Comparison of ENCODE assay signal across 8 mouse cellular contexts in genomic region chr7:28766910-28767309, GRCm38 (mm10). TPM values are rescaled to one million over a fixed set of nuclear protein-coding genes. Genes with fewer than 3 reads are reported as not detected.
DNase-seq lines count a peak whose midpoint lies in the region; ATAC-seq and TF ChIP-seq lines count a peak whose summit lies in the region.

No protein-coding gene starts in this region.

- H3K9me3 ChIP-seq in hindbrain, embryonic 14.5 days (ENCODE audit: control insufficient read depth, low read length), result no peaks in the 10 kb centered on the region
- no peaks in the 10 kb centered on the region for H3K9me3 ChIP-seq in midbrain, embryonic 16.5 days (replicated peaks; ENCODE audit: control insufficient read depth, low read length, poor library complexity, severe bottlenecking)

- peak overlapping the region; percentile 74 for H3K4me2 ChIP-seq in hindbrain, embryonic 14.5 days (replicated peaks)
- peak overlapping the region; percentile 61 for H3K4me2 ChIP-seq in midbrain, embryonic 16.5 days (ENCODE audit: low read length)

- H3K27ac ChIP-seq in layer of hippocampus, adult 2 months, result peak overlapping the region; percentile 93
- H3K27ac ChIP-seq in hindbrain, embryonic 14.5 days, result no peak overlapping the region
- H3K27ac ChIP-seq in midbrain, embryonic 16.5 days (ENCODE audit: low read length), result no peak overlapping the region

- peak overlapping the region; percentile 75 for H3K9ac ChIP-seq in hindbrain, embryonic 14.5 days
- H3K9ac ChIP-seq in midbrain, embryonic 16.5 days (ENCODE audit: low read depth, low read length), result peak overlapping the region; percentile 73

- H3K4me3 ChIP-seq in layer of hippocampus, adult 2 months, result peak overlapping the region; percentile 91
- H3K4me3 ChIP-seq in hindbrain, embryonic 14.5 days (replicated peaks; ENCODE audit: low read length), result peak overlapping the region; percentile 64
- H3K4me3 ChIP-seq in midbrain, embryonic 16.5 days (ENCODE audit: low read depth, low read length), result peak overlapping the region; percentile 69

- DNase-seq in layer of hippocampus, adult 2 months (ENCODE audit: low spot score in 2 of 2), result no peak
- no peak for DNase-seq in layer of hippocampus, adult 9-11 months
- peak; percentile 20 for DNase-seq in brain, adult 2 months (ENCODE audit: low read depth, low spot score)
- peak; percentile 52 for DNase-seq in hindbrain, embryonic 14.5 days (ENCODE audit: low spot score)
- no peak for DNase-seq in layer of hippocampus, postnatal 10 days (ENCODE audit: low spot score in 2 of 2)
- no peak for DNase-seq in cerebellum, adult 9-10 months
- no peak for DNase-seq in cerebellum, postnatal 4 days (ENCODE audit: low spot score in 2 of 2)

- no peaks in the 10 kb centered on the region for H3K27me3 ChIP-seq in hindbrain, embryonic 14.5 days (ENCODE audit: control insufficient read depth, insufficient read depth, low read length)
- no peaks in the 10 kb centered on the region for H3K27me3 ChIP-seq in midbrain, embryonic 16.5 days (ENCODE audit: control insufficient read depth, insufficient read depth, low read depth, low read length)

- peaks cover 14% of the 10 kb centered on the region for H3K36me3 ChIP-seq in hindbrain, embryonic 14.5 days (replicated peaks; ENCODE audit: control insufficient read depth, insufficient read depth)
- 0 out of 2 replicates have a peak, but pooled peaks cover under 1% of the 10 kb centered on the region for H3K36me3 ChIP-seq in midbrain, embryonic 16.5 days (ENCODE audit: control insufficient read depth, insufficient read depth, low read length)

- ATAC-seq in hindbrain, embryonic 14.5 days (ENCODE audit: low FRiP score), result peak; percentile 7
- ATAC-seq in midbrain, embryonic 16.5 days, result peak; percentile 33

- H3K4me1 ChIP-seq in hindbrain, embryonic 14.5 days (replicated peaks; ENCODE audit: control insufficient read depth, insufficient read depth, low read length), result peaks cover 26% of the 10 kb centered on the region
- peaks cover 25% of the 10 kb centered on the region for H3K4me1 ChIP-seq in midbrain, embryonic 16.5 days (ENCODE audit: control insufficient read depth, insufficient read depth, low read length)

- no peak for TF ChIP-seq CTCF in layer of hippocampus, adult 2 months (conservative IDR thresholded peaks at IDR 0.05)

- 8% methylated on average over 14 of the region's 14 CpGs for WGBS in hindbrain, embryonic 14.5 days
- WGBS in midbrain, embryonic 16.5 days, result 2% methylated on average over 14 of the region's 14 CpGs

RNA-seq across cellular contexts. Expression of gene Sirt2, which starts 0.4 kb away (rescaled TPM):
- 100 to 1,000 TPM; 128 to 139 TPM for total RNA-seq in layer of hippocampus, adult 2 months (2021)
- polyA plus RNA-seq in hindbrain, embryonic 14.5 days (2014; fragmentation: Nextera tagmentation; extraction: Ambion mirVana), result 106 and 113 TPM in 2 replicates
- 117 and 121 TPM in 2 replicates for polyA plus RNA-seq in midbrain, embryonic 16.5 days (2015; fragmentation: Nextera tagmentation; extraction: Ambion mirVana)
- 100 to 1,000 TPM; 150 to 167 TPM for total RNA-seq in layer of hippocampus, postnatal 10 days (2021)

RNA-seq across cellular contexts. Expression of gene Nfkbib, which starts 0.4 kb away (rescaled TPM):
- total RNA-seq in layer of hippocampus, adult 2 months (2021), result 10 to 100 TPM; 25.6 to 27.2 TPM
- polyA plus RNA-seq in hindbrain, embryonic 14.5 days (2014; fragmentation: Nextera tagmentation; extraction: Ambion mirVana), result 62.9 and 68.8 TPM in 2 replicates
- polyA plus RNA-seq in midbrain, embryonic 16.5 days (2015; fragmentation: Nextera tagmentation; extraction: Ambion mirVana), result 52.0 and 64.7 TPM in 2 replicates
- total RNA-seq in layer of hippocampus, postnatal 10 days (2021), result 10 to 100 TPM; 32.2 to 35.8 TPM

RNA-seq across cellular contexts. Expression of gene Ccer2, which starts 10.9 kb away (rescaled TPM):
- under 1 TPM; 0.34 to 0.36 TPM for total RNA-seq in layer of hippocampus, adult 2 months (2021)
- polyA plus RNA-seq in hindbrain, embryonic 14.5 days (2014; fragmentation: Nextera tagmentation; extraction: Ambion mirVana), result 0.33 and 0.65 TPM in 2 replicates
- 0.61 and 0.95 TPM in 2 replicates for polyA plus RNA-seq in midbrain, embryonic 16.5 days (2015; fragmentation: Nextera tagmentation; extraction: Ambion mirVana)
- under 1 TPM; 0.46 to 0.54 TPM for total RNA-seq in layer of hippocampus, postnatal 10 days (2021)

RNA-seq across cellular contexts. Expression of gene Rinl, which starts 21.9 kb away (rescaled TPM):
- total RNA-seq in layer of hippocampus, adult 2 months (2021), result 1 to 10 TPM; 2.6 to 4.5 TPM
- polyA plus RNA-seq in hindbrain, embryonic 14.5 days (2014; fragmentation: Nextera tagmentation; extraction: Ambion mirVana), result 1.4 and 2.7 TPM in 2 replicates
- 2.2 and 2.9 TPM in 2 replicates for polyA plus RNA-seq in midbrain, embryonic 16.5 days (2015; fragmentation: Nextera tagmentation; extraction: Ambion mirVana)
- total RNA-seq in layer of hippocampus, postnatal 10 days (2021), result 1 to 10 TPM; 1.5 to 2.0 TPM

RNA-seq across cellular contexts. Expression of gene Sars2, which starts 25.1 kb away (rescaled TPM):
- total RNA-seq in layer of hippocampus, adult 2 months (2021), result 10 to 100 TPM; 13.9 to 14.3 TPM
- 16.6 and 18.2 TPM in 2 replicates for polyA plus RNA-seq in hindbrain, embryonic 14.5 days (2014; fragmentation: Nextera tagmentation; extraction: Ambion mirVana)
- 15.6 and 16.4 TPM in 2 replicates for polyA plus RNA-seq in midbrain, embryonic 16.5 days (2015; fragmentation: Nextera tagmentation; extraction: Ambion mirVana)
- 10 to 100 TPM; 14.1 to 17.2 TPM for total RNA-seq in layer of hippocampus, postnatal 10 days (2021)

Comparison
In these comparisons a context has a peak if more than half of its experiments do, and no peak if none do; other contexts are left out.
1. DNase-seq: peak in brain, adult 2 months (single experiment) and hindbrain, embryonic 14.5 days (single experiment); none in layer of hippocampus, adult 2 months (0 of 2), layer of hippocampus, adult 9-11 months (single experiment), layer of hippocampus, postnatal 10 days (0 of 2), cerebellum, adult 9-10 months (single experiment) and cerebellum, postnatal 4 days (0 of 2).
2. Peak in every context shown above with its lines, with median percentiles within 50 percentile points of each other: H3K4me3 ChIP-seq.